In the genomic region with DNA sequence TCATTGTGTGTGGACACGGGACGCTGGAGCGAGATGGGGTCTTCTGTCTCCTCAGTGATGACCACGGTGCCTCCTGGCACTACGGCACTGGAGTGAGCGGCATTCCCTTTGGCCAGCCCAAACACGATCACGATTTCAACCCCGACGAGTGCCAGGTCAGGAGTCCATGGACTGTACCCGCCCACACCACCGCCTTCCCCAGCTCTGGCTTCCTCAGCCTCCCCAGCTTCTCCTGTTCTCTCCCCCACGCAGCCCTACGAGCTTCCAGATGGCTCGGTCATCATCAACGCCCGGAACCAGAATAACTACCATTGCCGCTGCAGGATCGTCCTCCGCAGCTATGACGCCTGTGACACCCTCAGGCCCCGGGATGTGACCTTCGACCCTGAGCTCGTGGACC, we compare ENCODE assay signal across 13 mouse cellular contexts. TPM values are rescaled to one million over a fixed set of nuclear protein-coding genes. Genes with fewer than 3 reads are reported as not detected.
A peak's percentile ranks its signal among the peaks of the same experiment; 100 is the strongest.
DNase-seq lines count a peak whose midpoint lies in the region; ATAC-seq and TF ChIP-seq lines count a peak whose summit lies in the region.
"Had no signal": no experiment of that assay in that cellular context is flagged by ENCODE, and none has a peak within 500 bp of the region (broad histone marks: within the 10 kb centered on the region; RNA-seq: fewer than 3 reads in every experiment).

No protein-coding gene starts in this region.

- peak in 1 of 2 experiments; percentile 24 for DNase-seq in layer of hippocampus, adult 2 months (ENCODE audit: low spot score in 2 of 2)
- DNase-seq in layer of hippocampus, adult 9-11 months: no peak
- DNase-seq in brain, adult 2 months (ENCODE audit: low read depth, low spot score): peak; percentile 32
- DNase-seq in embryonic facial prominence, embryonic 14.5 days (ENCODE audit: low spot score): no peak
- no peak for DNase-seq in gastrocnemius, postnatal 25 days
- DNase-seq: thymus, postnatal 25 days had no signal

- peaks cover 7% of the 10 kb centered on the region for H3K4me1 ChIP-seq in embryonic facial prominence, embryonic 14.5 days (ENCODE audit: control insufficient read depth, insufficient read depth, low read length)
- peaks cover 8% of the 10 kb centered on the region for H3K4me1 ChIP-seq in limb, embryonic 12.5 days (replicated peaks)

- TF ChIP-seq CTCF in layer of hippocampus, adult 2 months (conservative IDR thresholded peaks at IDR 0.05): no peak

- H3K4me3 ChIP-seq in layer of hippocampus, adult 2 months: no peak overlapping the region
- no peak overlapping the region for H3K4me3 ChIP-seq in embryonic facial prominence, embryonic 14.5 days (ENCODE audit: low read depth, low read length)
- H3K4me3 ChIP-seq in limb, embryonic 12.5 days (replicated peaks): no peak overlapping the region
- H3K4me3 ChIP-seq: embryonic facial prominence, embryonic 15.5 days had no signal

- peak overlapping the region; percentile 47; the same call in 1 of the 2 replicates for H3K27ac ChIP-seq in layer of hippocampus, adult 2 months
- H3K27ac ChIP-seq in embryonic facial prominence, embryonic 14.5 days (replicated peaks; ENCODE audit: low read depth, low read length): no peak overlapping the region
- H3K27ac ChIP-seq in limb, embryonic 12.5 days: no peak overlapping the region
- H3K27ac ChIP-seq: embryonic facial prominence, embryonic 15.5 days had no signal

- H3K9me3 ChIP-seq in embryonic facial prominence, embryonic 14.5 days (ENCODE audit: control insufficient read depth, low read length): no peaks in the 10 kb centered on the region
- no peaks in the 10 kb centered on the region for H3K9me3 ChIP-seq in limb, embryonic 12.5 days
- H3K9me3 ChIP-seq: embryonic facial prominence, embryonic 15.5 days had no signal

- 0 out of 2 replicates have a peak overlapping the region, but pooled peaks have one; percentile 30 for H3K9ac ChIP-seq in embryonic facial prominence, embryonic 14.5 days (ENCODE audit: low read depth, low read length)
- 0 out of 2 replicates have a peak overlapping the region, but pooled peaks have one; percentile 23 for H3K9ac ChIP-seq in limb, embryonic 12.5 days (replicated peaks)
- H3K9ac ChIP-seq: embryonic facial prominence, embryonic 15.5 days had no signal

- peaks cover 5% of the 10 kb centered on the region; the same call in 1 of the 2 replicates for H3K36me3 ChIP-seq in embryonic facial prominence, embryonic 14.5 days (ENCODE audit: control insufficient read depth, insufficient read depth, low read length)
- peaks cover 23% of the 10 kb centered on the region for H3K36me3 ChIP-seq in limb, embryonic 12.5 days

- no peak for ATAC-seq in embryonic facial prominence, embryonic 14.5 days (ENCODE audit: low read depth)
- no peak for ATAC-seq in limb, embryonic 12.5 days (ENCODE audit: insufficient number of reproducible peaks, insufficient read depth, low FRiP score, low TSS enrichment, low read depth)
- no peak for ATAC-seq in inflammation-experienced regulatory T-cells, adult 6 months
- ATAC-seq: lung, postnatal 0 days had no signal

- 46% methylated on average over 24 of the region's 24 CpGs for WGBS in embryonic facial prominence, embryonic 14.5 days
- 68% methylated on average over 24 of the region's 24 CpGs for WGBS in limb, embryonic 12.5 days

- H3K27me3 ChIP-seq in embryonic facial prominence, embryonic 14.5 days (replicated peaks; ENCODE audit: control insufficient read depth, insufficient read depth, low read length): no peaks in the 10 kb centered on the region
- H3K27me3 ChIP-seq in limb, embryonic 12.5 days: no peaks in the 10 kb centered on the region
- H3K27me3 ChIP-seq: embryonic facial prominence, embryonic 15.5 days had no signal

- no peak overlapping the region for H3K4me2 ChIP-seq in embryonic facial prominence, embryonic 14.5 days (ENCODE audit: low read depth, low read length)
- H3K4me2 ChIP-seq in limb, embryonic 12.5 days: no peak overlapping the region
- H3K4me2 ChIP-seq: embryonic facial prominence, embryonic 15.5 days had no signal

RNA-seq across cellular contexts. Expression of a gene that starts 3.0 kb away (rescaled TPM):
- 10 to 100 TPM; 39.4 to 43.1 TPM for total RNA-seq in layer of hippocampus, adult 2 months (2021)
- 15.0 and 15.4 TPM in 2 replicates for polyA plus RNA-seq in embryonic facial prominence, embryonic 14.5 days (2014; fragmentation: Nextera tagmentation; extraction: Ambion mirVana)
- 16.2 and 18.9 TPM in 2 replicates for polyA plus RNA-seq in limb, embryonic 12.5 days (2016; fragmentation: Nextera tagmentation; extraction: Ambion mirVana)
- 1 to 10 TPM; 8.5 to 9.3 TPM for total RNA-seq in gastrocnemius, postnatal 25 days (2021)
- 10 to 100 TPM; 12.8 to 28.2 (median 27.6) TPM for polyA plus RNA-seq in inflammation-experienced regulatory T-cells, adult 6 months (2017; shearing (Covaris generic))

RNA-seq across cellular contexts. Expression of a gene that starts 19.8 kb away (rescaled TPM):
- total RNA-seq in layer of hippocampus, adult 2 months (2021): under 1 TPM in 1 of 2 experiments, not detected in 1; 0.29 TPM
- polyA plus RNA-seq in embryonic facial prominence, embryonic 14.5 days (2014; fragmentation: Nextera tagmentation; extraction: Ambion mirVana): 0.14 and 0.53 TPM in 2 replicates
- polyA plus RNA-seq in limb, embryonic 12.5 days (2016; fragmentation: Nextera tagmentation; extraction: Ambion mirVana): not detected in 2 replicates
- total RNA-seq in gastrocnemius, postnatal 25 days (2021): not detected
- polyA plus RNA-seq in inflammation-experienced regulatory T-cells, adult 6 months (2017; shearing (Covaris generic)): not detected
- total RNA-seq: gastrocnemius, adult 18-20 months had no signal

RNA-seq across cellular contexts. Expression of a gene that starts 25.0 kb away (rescaled TPM):
- total RNA-seq in layer of hippocampus, adult 2 months (2021): 10 to 100 TPM; 21.4 to 24.7 TPM
- polyA plus RNA-seq in embryonic facial prominence, embryonic 14.5 days (2014; fragmentation: Nextera tagmentation; extraction: Ambion mirVana): 0.69 and 2.3 TPM in 2 replicates
- polyA plus RNA-seq in limb, embryonic 12.5 days (2016; fragmentation: Nextera tagmentation; extraction: Ambion mirVana): 0.19 TPM in 1 of 2 replicates, not detected in the other
- 1 to 10 TPM; 4.4 to 6.7 TPM for total RNA-seq in gastrocnemius, postnatal 25 days (2021)
- under 1 TPM; 0.53 to 0.85 (median 0.80) TPM for polyA plus RNA-seq in inflammation-experienced regulatory T-cells, adult 6 months (2017; shearing (Covaris generic))

RNA-seq across cellular contexts. Expression of a gene that starts 35.7 kb away (rescaled TPM):
- not detected for total RNA-seq in layer of hippocampus, adult 2 months (2021)
- polyA plus RNA-seq in embryonic facial prominence, embryonic 14.5 days (2014; fragmentation: Nextera tagmentation; extraction: Ambion mirVana): not detected in 2 replicates
- polyA plus RNA-seq in limb, embryonic 12.5 days (2016; fragmentation: Nextera tagmentation; extraction: Ambion mirVana): not detected in 2 replicates
- not detected for total RNA-seq in gastrocnemius, postnatal 25 days (2021)
- under 1 TPM in 1 of 3 experiments, not detected in 2; 0.94 TPM for polyA plus RNA-seq in inflammation-experienced regulatory T-cells, adult 6 months (2017; shearing (Covaris generic))
- total RNA-seq: adrenal gland, postnatal 4 days; gastrocnemius, adult 18-20 months; layer of hippocampus, adult 18-20 months had no signal
- polyA plus RNA-seq: embryonic facial prominence, embryonic 15.5 days; lung, postnatal 0 days had no signal

RNA-seq across cellular contexts. Expression of a gene that starts 35.8 kb away (rescaled TPM):
- total RNA-seq in layer of hippocampus, adult 2 months (2021): 100 to 1,000 TPM; 181 to 190 TPM
- 61.0 and 65.7 TPM in 2 replicates for polyA plus RNA-seq in embryonic facial prominence, embryonic 14.5 days (2014; fragmentation: Nextera tagmentation; extraction: Ambion mirVana)
- polyA plus RNA-seq in limb, embryonic 12.5 days (2016; fragmentation: Nextera tagmentation; extraction: Ambion mirVana): 114 TPM in 2 replicates
- total RNA-seq in gastrocnemius, postnatal 25 days (2021): 10 to 100 TPM; 25.5 to 26.4 TPM
- polyA plus RNA-seq in inflammation-experienced regulatory T-cells, adult 6 months (2017; shearing (Covaris generic)): 10 to 100 TPM; 27.1 to 32.6 (median 29.4) TPM
